Mouse (Mus musculus): ENCODE data around the gene Baz2a.

DNA sequence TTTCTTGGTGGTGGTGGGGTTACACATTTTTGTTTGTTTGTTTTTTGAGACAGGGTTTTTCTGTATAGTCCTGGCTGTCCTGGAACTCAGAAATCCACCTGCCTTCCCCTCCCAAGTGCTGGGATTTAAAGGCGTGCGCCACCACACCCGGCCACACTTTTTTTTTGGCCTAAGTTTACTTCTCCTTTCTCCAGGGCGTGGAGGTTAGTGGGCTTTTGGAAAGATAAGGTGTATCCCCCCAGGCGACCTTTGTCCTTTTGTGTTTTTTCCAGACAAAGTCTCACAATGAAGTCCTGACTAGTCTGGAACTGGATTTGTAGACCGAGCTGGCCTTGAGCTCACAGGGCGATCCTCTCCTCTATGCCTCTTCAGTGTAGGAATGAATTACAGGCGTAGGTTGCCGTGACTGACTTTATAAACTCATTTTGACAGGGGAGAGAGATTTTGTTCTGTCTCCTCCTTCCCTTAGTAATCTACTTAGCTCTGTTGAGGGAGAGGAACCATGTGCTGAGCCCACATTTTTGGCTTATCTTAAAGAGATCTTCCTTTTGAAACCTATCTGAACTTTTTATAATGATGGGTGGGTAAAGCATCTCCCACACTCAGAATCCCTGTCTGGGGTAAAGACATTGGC is 3.7 kb downstream of the Baz2a start:
- TF ChIP-seq CTCF (IDR thresholded peaks at IDR 0.05; ENCODE audit: low read depth, low read length) = no peak
- no peak for TF ChIP-seq POLR2A (IDR thresholded peaks at IDR 0.05; ENCODE audit: extremely low read depth, insufficient read depth, low read length)

Measured in liver, adult 2 months (tissue).